Mouse (Mus musculus) gastrocnemius, adult 18-20 months (tissue): ENCODE measurements at regions not wholly inside any gene's neighbourhood (a gene's known extent, or its start where the extent isn't known, plus 50 kb on each side); places are given as distances from the start of the nearest gene placed in this dataset.
"Not testable (repeated sequence)": the region's sequence is repeated elsewhere in the genome, so short reads cannot be mapped to it uniquely, and the experiment has no call there.

Experiments
- DNase-seq: peaks from one replicate; pipeline ENCODE4 v3.0.0; 2021; ENCODE audit warnings: low spot score

DNA sequence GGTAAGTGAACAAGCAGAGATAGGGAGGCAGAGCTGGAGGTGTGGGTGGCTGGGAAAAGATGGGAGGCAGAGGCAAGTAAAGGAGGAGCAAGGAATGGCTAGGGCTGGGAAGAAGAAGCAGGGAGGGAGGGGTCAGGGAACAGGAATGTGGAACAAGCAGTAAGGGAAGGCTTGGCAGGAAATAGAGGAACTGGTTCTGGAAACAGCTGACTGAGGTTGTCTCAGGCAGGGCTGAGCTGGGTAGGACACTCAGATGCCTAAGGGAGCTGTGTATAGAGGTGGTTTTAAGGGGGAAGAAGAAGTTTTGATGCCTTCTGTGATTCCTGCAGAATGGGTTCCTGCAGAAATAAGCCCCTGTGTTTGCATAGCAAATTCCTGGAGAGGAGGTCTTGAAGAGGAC is 92.7 kb downstream of the Nucb2 start:
- no peak for DNase-seq

DNA sequence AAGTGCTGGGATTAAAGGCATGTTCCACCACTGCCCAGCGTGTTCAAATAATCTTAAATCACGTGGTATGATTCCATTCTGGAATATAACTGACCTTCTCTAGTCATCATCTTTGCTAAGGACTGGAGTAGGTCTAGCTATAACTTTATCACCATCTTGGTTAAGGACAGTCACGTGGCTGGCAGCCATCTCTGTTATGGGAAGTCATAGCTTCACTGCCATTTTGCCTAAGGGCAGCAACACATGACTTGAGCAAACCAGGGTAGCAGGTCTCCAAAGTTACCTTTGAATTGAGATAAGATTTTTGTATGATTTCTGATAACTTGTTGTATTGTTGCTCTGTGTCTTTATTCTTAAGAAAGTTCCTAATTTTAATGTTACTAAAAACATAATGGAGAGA is 96.2 kb downstream of the Nucb2 start:
- no peak for DNase-seq

DNA sequence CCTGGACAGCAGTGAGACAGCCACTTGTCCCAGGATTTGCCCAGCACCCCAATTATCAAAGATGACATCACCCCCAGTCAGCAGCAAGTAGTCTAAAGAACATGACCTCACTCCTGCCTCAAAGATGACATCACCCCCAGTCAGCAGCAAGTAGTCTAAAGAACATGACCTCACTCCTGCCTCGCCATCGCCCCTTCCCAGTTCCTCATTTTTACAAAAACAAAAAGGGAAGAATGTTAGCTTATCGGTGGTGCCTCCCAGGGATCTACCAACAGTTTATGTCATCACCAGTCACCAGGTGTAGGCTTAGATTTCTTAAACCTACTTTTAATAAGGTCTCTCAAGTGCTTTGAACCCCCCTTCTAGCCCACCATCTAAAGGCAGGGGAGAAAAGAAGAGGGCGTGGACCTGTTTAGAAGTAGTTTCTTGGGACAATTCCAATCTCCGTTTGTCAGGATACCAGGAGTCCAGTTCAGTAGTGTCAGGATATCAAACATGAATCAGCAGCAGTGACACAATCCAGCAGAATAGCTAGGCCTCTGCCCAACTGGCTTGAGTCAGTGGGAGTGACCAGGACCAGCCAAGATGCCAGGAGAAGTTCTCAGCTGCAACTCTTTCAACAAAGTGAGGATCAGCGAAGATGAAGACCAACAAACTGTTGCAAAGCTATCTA is 99.1 kb downstream of the Nucb2 start:
- DNase-seq, result peak; percentile 16

DNA sequence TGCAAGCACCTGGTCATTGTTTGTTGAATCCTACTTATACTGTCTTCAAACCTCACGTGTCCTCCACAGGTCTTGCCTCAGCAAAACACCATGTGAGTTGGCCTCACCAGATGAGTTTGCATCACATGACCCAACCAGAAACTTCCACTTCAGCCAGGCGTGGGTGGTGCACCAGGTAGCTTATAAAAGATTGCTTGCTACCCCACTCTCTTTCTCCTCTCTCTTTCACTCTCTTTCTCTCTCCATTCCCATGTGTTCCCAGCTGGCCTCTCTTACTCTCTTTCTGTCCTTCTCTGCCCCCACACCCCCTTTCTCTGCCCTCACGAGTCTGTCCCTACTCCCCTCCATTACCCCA is 99.6 kb downstream of the Nucb2 start:
- no peak for DNase-seq

DNA sequence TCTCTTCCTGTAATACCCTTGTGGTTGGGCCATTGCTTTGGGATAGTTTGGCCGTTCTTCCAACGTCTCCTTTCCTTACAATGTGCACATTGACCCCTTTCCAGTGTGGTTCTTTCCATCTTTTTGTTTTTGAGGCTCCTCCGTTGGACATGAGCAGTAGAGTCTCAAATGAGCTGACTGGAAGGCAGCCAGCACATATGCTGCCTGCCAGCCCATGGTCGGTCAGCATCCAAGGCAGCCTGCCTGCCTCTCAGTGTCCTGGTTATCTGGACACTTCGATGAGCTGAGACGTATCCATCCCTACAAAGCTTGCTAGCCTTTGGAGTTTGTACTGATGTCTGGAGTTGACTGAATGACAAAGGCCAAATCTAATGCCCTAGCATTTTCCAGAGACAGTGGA is 102.1 kb downstream of the Nucb2 start:
- DNase-seq, result no peak

DNA sequence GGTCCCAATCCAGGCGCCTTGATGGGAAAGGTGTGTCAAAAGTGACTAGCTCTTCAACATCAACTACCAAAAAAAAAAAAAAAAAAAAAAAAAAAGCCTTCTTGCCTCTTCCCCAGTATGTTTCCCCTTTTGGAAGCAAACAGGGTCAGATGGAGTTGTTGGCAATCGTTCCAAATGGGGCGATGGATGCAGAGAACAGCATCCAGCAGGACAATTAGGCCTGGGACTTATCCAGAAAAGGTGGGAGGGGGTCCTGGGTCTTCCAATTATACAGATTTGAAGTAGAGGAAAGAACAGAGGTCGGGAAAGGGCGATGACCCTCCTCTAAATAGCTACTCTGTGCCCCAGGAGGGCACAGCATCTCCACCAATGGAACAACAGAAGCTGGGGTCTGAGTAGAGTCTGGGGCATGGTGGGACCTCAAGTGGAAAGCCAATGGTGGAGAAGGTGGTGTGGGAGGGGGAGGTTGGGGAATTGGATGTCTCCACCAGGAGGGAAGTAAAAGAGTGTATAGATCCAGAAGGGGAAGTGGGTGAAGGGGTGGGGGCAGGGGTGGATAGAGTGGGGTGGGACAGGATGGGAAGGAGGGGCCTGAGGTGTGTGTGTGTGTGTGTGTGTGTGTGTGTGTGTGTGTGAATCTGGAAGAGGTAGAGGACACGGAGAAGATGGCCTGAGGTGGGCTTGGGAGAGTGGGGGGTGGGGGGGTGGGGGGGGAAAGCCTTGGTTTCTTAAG is 102.7 kb downstream of the Nucb2 start:
- no peak for DNase-seq

DNA sequence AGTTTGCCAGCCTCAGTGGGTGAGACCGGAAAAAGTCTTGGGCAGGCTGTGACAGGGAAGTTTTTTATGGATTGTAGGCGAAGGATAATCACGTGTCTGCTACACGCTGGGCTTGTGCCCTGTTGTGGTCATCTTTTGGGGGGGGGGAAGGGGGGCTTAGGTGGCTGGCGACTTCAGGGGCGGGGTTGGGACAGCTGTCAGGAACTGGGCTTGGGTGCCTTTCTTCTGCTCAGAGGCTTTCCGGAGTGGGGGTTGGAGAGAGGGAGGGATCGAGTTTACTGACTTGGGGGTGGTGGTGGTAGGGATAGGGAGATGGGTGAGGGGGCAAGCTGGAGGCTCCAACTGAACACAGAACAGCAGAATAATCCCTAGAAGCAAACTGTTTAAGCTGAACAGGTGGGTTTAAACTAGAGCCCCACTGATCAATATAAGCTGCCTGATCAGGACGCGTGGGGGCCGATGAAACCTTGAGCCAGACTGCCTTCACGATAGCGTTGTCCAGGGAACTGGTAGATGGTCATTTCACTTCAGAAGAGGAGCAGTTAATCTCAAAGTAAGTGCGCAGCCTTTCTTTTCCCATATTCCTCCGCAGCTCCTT is 103.6 kb downstream of the Nucb2 start:
- DNase-seq, result no peak

DNA sequence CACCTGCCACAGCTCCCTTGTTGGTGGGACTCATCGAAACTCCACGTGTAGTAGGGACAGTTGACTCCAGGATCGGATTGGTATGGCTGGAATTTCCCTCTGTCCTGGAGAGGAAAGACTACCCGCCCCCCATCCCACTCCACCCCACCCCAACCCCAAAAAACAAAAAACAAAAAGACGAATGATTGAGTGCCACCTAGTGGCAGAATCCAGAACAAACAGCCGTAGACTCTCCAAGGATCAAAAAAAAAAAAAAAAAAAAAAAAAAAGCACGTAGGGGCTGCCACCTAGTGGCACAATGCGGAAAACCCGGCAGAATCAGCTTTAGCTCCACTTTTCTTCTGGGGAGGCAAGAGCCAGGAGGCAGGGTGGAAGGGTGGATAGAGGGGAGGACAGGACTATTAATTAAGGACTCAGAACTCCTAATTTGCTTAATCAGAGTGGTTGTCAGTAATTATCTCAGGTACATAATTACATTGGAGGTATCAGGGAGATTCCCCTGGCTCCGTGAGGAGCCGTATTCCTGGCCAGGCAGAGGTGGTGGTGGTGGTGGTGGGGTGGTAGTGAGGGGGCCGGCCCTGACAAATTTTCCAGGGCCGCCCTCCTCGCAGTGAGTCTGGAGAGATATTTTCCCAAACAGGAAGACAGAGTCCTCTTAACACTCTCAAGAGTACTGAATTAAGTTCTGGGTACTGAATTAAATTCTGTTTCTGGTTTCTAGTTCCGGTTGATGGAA is 104.3 kb downstream of the Nucb2 start:
- DNase-seq, result peak; percentile 54

DNA sequence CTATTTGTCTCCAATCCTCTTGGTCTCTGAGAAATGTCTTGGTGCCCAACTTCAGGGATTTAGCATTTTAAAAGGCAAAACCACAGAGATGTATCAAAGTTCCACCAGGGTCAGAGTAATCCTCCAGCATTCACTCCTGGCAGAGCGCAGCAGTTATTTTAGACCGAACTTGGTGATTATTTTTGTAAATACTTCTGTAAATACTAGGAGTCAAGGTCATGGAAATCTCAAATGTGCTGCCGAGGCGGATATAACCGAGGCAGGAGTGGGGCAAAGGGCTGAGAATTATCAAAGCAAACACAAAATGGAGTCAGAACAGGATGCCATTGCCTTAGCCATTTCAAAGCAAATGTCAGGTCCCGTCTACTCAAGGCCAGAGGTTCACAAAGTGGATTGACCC is 105.2 kb downstream of the Nucb2 start:
- DNase-seq, result no peak

DNA sequence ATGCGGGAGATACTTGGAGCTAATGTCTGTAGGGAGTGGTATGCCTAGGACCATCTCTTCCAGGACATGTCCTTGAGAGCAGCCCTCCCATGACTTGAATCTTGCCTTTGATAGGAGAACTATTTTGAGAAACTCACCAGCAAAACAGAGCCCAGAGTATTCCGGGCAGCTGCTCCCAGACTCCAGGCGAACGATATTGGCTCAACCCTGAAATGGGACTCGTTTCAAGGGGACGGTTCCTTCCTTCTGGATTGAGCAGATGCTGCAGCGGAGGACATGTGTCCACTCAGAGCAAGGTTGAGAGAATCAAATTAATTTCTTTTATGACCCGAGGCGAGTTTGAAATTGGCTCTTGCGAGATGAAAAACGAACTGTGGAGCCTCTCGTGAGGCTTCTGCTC is 105.7 kb downstream of the Nucb2 start:
- peak; percentile 10 for DNase-seq

DNA sequence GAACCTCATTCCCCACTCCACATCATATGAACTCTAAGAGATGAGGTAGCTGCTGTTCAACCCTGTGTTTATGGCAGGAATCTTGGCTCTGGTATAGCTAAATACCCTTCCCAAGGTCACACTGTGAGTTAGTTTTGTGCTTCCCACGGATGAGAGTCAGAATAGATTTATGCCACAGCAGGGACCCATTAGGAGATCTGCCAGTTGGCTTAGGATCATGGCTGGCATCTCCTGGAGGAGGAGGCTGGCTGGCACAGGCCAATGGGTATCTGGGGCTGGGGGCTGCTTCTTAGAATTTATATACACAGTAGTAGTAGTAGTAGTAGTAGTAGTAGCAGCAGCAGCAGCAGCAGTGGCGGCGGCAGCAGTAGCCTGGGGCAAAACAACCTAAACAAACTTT is 111.8 kb downstream of the Nucb2 start:
- DNase-seq, result no peak

DNA sequence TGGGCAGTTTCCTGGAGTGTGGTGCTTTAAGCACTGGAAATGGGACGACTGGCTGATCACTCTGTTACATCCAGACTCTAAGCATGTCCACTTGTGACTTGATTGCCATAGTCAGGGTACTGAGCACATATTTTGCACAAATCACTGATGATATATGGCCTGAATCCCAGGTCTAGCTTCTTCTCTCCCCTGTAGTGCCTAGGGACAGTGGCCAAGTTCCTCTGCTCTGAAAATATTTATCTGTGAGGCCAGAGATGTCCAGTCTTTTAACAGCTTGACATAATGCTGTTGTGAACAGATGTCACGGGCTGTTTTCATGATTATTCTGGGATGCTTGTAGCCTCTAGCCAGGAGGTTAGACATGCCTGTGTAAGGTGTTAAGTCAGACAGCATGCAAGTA is 115.5 kb downstream of the Nucb2 start:
- no peak for DNase-seq

DNA sequence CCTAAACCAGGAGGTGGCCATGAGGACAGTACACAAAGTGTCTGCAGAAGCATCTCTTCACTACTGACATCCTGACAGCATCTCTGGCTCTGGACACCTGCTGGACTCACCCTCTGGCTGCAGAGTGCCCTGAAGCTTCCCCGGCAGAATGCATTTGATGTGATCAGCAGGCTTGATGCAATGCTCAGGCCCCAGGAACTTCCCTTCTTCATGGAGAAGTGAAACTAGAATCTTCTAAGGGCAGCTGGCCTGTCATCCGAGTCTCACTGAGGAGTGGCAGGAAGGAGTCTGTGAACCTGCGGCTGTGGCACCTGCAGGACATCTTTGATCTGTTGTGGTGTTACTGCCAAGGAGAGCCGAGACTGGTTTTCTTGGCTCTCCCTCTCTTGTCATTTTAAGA is 116.2 kb downstream of the Nucb2 start:
- DNase-seq, result no peak

DNA sequence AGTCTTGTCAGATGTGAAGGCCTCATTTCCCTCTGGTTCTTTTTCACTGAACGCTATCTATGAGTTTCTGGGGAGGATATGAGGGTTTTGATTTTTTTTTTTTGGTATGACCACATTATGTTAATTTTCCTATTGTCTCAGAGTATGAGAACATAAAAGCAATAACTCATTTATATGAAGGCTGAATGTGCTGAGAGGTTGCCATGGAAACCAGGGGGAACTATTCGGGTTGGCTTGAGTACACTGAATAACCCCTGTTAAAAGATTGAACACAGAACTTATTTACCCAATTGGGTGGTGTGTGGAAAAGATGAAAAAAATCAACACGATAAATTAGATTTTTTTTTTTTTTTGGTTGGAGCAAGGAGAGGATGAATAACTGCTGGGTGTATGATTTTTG is 129.0 kb downstream of the Nucb2 start:
- no peak for DNase-seq

DNA sequence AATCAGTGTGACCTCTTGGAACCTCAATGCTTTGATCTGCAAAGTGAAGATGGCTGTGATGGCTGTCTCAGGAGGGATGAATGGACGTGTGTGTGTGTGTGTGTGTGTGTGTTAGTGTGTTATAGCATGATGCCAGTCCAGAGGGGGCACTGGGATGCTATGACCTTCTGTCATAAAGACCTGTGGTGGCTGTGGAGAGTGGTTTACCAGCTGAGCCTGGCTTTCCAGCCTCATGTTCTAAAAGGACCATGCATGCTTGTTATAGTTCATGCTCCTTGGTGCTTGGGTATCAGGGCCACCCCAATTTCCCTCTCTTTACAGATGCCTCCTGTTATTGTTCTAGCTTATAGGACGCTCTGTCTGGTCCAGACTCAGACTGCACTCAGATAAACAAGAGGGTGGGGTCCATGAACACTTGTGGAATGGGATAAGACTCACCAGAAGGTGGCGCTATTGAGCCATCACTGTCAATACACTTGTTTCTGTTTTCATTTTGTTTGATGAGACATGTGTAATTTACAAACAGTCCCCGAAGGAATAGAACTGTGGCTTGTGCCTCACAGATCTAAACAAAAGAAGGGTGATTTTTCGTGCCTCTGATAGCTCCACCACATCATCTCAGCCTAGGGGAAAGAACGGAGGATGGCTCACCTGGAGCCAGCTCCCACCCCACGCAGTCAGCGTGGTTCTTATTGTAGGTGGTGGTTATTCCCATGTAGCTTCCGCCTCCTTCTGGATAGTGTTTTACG is 140.9 kb downstream of the Nucb2 start:
- DNase-seq, result peak; percentile 20

DNA sequence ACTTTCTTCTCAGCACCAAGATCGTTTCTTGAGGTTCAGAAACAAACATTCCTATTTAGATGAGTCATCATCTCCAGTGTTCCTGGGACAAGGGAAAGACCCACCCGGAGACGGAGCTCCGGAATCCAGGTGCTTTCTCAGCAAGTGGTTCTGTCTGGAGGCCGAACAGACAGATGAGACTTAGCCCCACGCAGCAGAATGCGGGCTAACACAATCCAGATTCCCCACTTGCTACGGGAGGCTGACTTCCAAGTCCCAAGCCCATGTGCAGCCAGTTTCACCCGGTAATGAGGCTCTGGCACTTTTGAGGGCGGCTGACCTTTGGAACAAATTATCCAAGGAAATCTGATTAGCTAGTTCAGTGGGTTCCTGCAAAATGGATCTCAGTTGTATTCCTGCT is 150.3 kb downstream of the Nucb2 start:
- DNase-seq, result no peak

DNA sequence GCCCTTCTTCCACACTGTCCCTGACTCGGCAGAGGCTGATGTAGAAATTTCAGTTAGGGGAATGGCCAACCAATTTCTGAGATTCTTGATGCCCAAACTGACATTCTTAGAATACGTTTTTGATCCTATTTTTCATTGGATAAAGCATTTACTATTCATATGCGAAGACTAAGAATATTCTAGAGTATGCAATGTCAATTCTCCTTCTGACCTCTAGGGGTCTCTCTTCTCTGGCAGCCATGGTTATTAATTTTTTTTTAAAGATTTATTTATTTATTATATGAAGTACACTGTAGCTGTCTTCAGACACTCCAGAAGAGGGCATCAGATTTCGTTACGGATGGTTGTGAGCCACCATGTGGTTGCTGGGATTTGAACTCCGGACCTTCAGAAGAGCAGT is 152.9 kb downstream of the Nucb2 start:
- not testable (repeated sequence) for DNase-seq

DNA sequence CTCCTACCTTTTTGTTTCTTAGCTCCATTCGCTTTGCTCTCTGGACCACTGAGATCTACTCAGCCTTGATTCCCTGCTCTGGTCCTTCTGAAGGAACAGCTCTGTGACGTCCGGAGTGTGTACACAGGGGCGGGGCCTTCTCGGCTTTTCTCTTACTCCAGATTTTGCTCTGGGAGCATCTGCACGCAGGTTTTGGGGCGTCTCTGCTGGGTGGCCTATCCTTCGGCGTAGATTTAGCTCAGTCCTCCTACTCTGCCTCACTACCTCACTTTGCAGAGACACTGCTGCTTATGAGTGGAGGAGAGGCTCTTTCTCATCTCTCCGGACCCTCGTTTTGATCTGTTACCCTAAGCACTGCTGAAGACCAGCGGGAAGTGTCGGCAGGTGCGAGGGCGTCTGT is 161.4 kb downstream of the Nucb2 start:
- DNase-seq, result no peak

DNA sequence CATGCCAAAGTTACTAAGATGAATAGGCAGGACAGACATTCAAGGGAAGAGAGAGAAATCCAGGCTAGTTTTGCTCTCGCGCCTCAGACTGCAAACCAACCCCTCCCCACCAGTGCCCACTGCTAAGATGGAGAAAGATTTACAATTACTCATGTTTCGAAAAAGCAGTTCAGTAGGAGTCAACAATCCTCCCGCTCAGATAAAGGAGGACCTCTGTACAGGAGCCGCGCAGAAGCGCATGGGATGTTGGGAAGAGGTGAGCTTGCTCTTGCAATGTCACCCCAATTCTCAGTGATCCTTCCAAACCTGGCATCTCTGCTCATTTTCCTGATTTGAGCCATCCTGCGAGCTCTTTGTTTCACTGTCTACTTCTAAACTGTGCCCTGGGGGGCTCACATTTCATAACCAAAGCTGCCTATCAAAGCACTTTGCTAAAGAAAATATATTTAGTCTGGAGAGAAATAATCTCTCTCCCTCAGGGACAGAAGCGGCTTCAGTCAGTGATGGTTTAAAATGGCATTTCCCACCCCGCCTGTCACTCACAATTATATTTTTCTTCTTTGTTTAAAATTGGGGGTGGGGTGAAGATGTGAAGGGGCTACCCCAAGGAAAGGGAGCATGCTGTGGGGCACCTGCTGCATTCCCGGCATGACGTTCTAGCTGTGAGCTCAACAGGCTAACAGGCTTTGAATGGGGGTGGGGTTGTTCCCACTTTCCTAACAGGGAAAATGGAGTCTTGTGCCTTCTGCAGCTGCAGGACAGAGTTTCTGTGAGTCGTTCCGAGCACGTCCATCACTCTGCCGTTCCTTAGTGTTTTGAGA is 170.2 kb downstream of the Nucb2 start:
- DNase-seq, result no peak

DNA sequence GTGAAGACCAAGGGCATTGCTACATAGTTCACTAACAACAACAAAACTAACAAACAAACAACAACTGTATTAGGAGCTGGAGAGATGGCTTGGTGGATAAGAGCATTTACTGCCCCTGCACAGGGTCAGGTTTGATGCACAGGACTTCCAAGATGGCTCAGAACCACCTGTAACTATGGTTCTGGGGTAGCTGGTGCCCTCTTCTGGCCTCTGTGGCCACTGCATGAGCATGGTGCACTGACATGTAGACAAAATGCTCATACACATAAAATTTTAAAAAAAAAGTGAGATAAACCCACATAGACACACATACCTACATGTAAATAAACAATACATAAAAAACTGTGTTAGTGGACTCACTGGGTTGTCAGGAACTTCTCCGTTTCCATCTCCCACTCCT is 172.5 kb downstream of the Nucb2 start:
- no peak for DNase-seq

DNA sequence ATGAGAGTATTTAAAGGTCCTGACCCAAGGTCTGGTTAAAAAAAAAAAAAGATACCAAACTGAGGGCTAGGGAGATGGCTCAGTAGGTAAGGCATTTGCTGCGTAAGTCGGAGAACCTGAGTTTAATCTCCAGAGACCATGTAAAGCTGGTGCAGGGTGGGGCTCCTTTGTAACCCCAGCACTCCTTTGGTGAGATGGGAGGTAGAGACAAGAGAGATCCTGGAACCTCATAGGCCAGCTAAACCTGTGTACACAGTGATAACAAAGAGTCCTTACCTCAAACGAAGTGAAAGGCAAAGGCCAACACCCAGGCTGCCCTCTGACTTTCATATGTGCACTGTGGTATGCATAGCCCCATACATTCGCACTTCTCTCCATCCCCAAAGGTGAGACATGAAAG is 175.0 kb downstream of the Nucb2 start:
- DNase-seq, result no peak
